Mouse (Mus musculus): ENCODE data around the gene Cfap77. TPM values are rescaled to one million over a fixed set of nuclear protein-coding genes. Genes with fewer than 3 reads are reported as not detected.

Gene Cfap77
- polyA plus RNA-seq, 1 experiment: 0.06 TPM

- H3K79me2 ChIP-seq (ENCODE audit: control insufficient read depth, insufficient read depth): no peaks in the 10 kb centered on the region
- H3K36me3 ChIP-seq (ENCODE audit: control insufficient read depth, insufficient read depth): no peaks in the 10 kb centered on the region
- H3K27me3 ChIP-seq (ENCODE audit: control insufficient read depth, insufficient read depth, insufficient read length): peaks cover 38% of the 10 kb centered on the region
- no peak overlapping the region for H3ac ChIP-seq (ENCODE audit: control insufficient read depth, insufficient read length)
- H3K4me2 ChIP-seq (ENCODE audit: low read depth): no peak overlapping the region
- no peak overlapping the region for H3K4me3 ChIP-seq
- TF ChIP-seq E2F4 (IDR thresholded peaks at IDR 0.05; ENCODE audit: insufficient read depth) (no peak), MYOD1 (IDR thresholded peaks at IDR 0.05; ENCODE audit: control insufficient read depth in 1 of 3, insufficient read length in 2 of 3, low read depth in 2 of 3) (no peak), TCF3 (IDR thresholded peaks at IDR 0.05; ENCODE audit: insufficient read length, low read depth) (no peak), MAX (IDR thresholded peaks at IDR 0.05; ENCODE audit: low read depth) (no peak), MYOG (IDR thresholded peaks at IDR 0.05; ENCODE audit: control insufficient read depth in 1 of 3, insufficient read depth in 1 of 3, insufficient read length in 2 of 3, low read depth in 2 of 3) (no peak), TCF12 (IDR thresholded peaks at IDR 0.05; ENCODE audit: insufficient read depth, poor library complexity, severe bottlenecking) (no peak), REST (IDR thresholded peaks at IDR 0.05; ENCODE audit: insufficient read depth, insufficient read length) (no peak), USF1 (IDR thresholded peaks at IDR 0.05; ENCODE audit: low read depth) (no peak), POLR2AphosphoS2 (IDR thresholded peaks at IDR 0.05; ENCODE audit: insufficient read length, low read depth) (no peak), POLR2A (IDR thresholded peaks at IDR 0.05; ENCODE audit: insufficient read length, low read depth) (no peak), CEBPB (IDR thresholded peaks at IDR 0.05; ENCODE audit: insufficient read depth, poor library complexity, severe bottlenecking) (no peak), SRF (IDR thresholded peaks at IDR 0.05; ENCODE audit: control insufficient read depth, insufficient read length, low read depth) (no peak)
These were observed 66.1 kb downstream of the Cfap77 start for GRCm38 (mm10) chr2:28988781-28989180.

- Histone ChIP-seq H3K27me3 (ENCODE audit: control insufficient read depth, insufficient read depth, insufficient read length) (peaks cover 4% of the 10 kb centered on the region), H3ac (ENCODE audit: control insufficient read depth, insufficient read length) (no peak overlapping the region), H3K4me3 (no peak overlapping the region), H3K4me2 (ENCODE audit: low read depth) (no peak overlapping the region), H3K36me3 (ENCODE audit: control insufficient read depth, insufficient read depth) (no peaks in the 10 kb centered on the region), H3K79me2 (ENCODE audit: control insufficient read depth, insufficient read depth) (no peaks in the 10 kb centered on the region)
- TF ChIP-seq MYOD1 (IDR thresholded peaks at IDR 0.05; ENCODE audit: control insufficient read depth in 1 of 3, insufficient read length in 2 of 3, low read depth in 2 of 3): no peak
- TF ChIP-seq POLR2A (IDR thresholded peaks at IDR 0.05; ENCODE audit: insufficient read length, low read depth): no peak
- TF ChIP-seq E2F4 (IDR thresholded peaks at IDR 0.05; ENCODE audit: insufficient read depth): no peak
- TF ChIP-seq POLR2AphosphoS2 (IDR thresholded peaks at IDR 0.05; ENCODE audit: insufficient read length, low read depth): no peak
- TF ChIP-seq MYOG (IDR thresholded peaks at IDR 0.05; ENCODE audit: control insufficient read depth in 1 of 3, insufficient read depth in 1 of 3, insufficient read length in 2 of 3, low read depth in 2 of 3): no peak
- no peak for TF ChIP-seq SRF (IDR thresholded peaks at IDR 0.05; ENCODE audit: control insufficient read depth, insufficient read length, low read depth)
- no peak for TF ChIP-seq TCF12 (IDR thresholded peaks at IDR 0.05; ENCODE audit: insufficient read depth, poor library complexity, severe bottlenecking)
- TF ChIP-seq CEBPB (IDR thresholded peaks at IDR 0.05; ENCODE audit: insufficient read depth, poor library complexity, severe bottlenecking): no peak
- no peak for TF ChIP-seq MAX (IDR thresholded peaks at IDR 0.05; ENCODE audit: low read depth)
- no peak for TF ChIP-seq TCF3 (IDR thresholded peaks at IDR 0.05; ENCODE audit: insufficient read length, low read depth)
- no peak for TF ChIP-seq REST (IDR thresholded peaks at IDR 0.05; ENCODE audit: insufficient read depth, insufficient read length)
- TF ChIP-seq USF1 (IDR thresholded peaks at IDR 0.05; ENCODE audit: low read depth): no peak
These were observed 74.6 kb downstream of the Cfap77 start for GRCm38 (mm10) chr2:28980080-28980910.

- no peak for TF ChIP-seq POLR2A (IDR thresholded peaks at IDR 0.05; ENCODE audit: insufficient read length, low read depth)
- TF ChIP-seq CEBPB (IDR thresholded peaks at IDR 0.05; ENCODE audit: insufficient read depth, poor library complexity, severe bottlenecking): no peak
- TF ChIP-seq E2F4 (IDR thresholded peaks at IDR 0.05; ENCODE audit: insufficient read depth): no peak
- TF ChIP-seq MYOD1 (IDR thresholded peaks at IDR 0.05; ENCODE audit: control insufficient read depth in 1 of 3, insufficient read length in 2 of 3, low read depth in 2 of 3): no peak
- TF ChIP-seq TCF12 (IDR thresholded peaks at IDR 0.05; ENCODE audit: insufficient read depth, poor library complexity, severe bottlenecking): no peak
- TF ChIP-seq POLR2AphosphoS2 (IDR thresholded peaks at IDR 0.05; ENCODE audit: insufficient read length, low read depth): no peak
- no peaks in the 10 kb centered on the region for H3K36me3 ChIP-seq (ENCODE audit: control insufficient read depth, insufficient read depth)
- H3K4me3 ChIP-seq: no peak overlapping the region
- no peaks in the 10 kb centered on the region for H3K79me2 ChIP-seq (ENCODE audit: control insufficient read depth, insufficient read depth)
- H3K4me2 ChIP-seq (ENCODE audit: low read depth): no peak overlapping the region
- H3ac ChIP-seq (ENCODE audit: control insufficient read depth, insufficient read length): no peak overlapping the region
- no peaks in the 10 kb centered on the region for H3K27me3 ChIP-seq (ENCODE audit: control insufficient read depth, insufficient read depth, insufficient read length)
These were observed 76.4 kb downstream of the Cfap77 start for GRCm38 (mm10) chr2:28978461-28978860.

GRCm38 (mm10) chr2:28976635-28977034, 78.2 kb downstream of the Cfap77 start:
- Histone ChIP-seq H3K27me3 (ENCODE audit: control insufficient read depth, insufficient read depth, insufficient read length) (no peaks in the 10 kb centered on the region), H3ac (ENCODE audit: control insufficient read depth, insufficient read length) (no peak overlapping the region), H3K79me2 (ENCODE audit: control insufficient read depth, insufficient read depth) (no peaks in the 10 kb centered on the region), H3K4me2 (ENCODE audit: low read depth) (no peak overlapping the region), H3K4me3 (no peak overlapping the region), H3K36me3 (ENCODE audit: control insufficient read depth, insufficient read depth) (no peaks in the 10 kb centered on the region)
- TF ChIP-seq USF1 (IDR thresholded peaks at IDR 0.05; ENCODE audit: low read depth) (no peak), POLR2A (IDR thresholded peaks at IDR 0.05; ENCODE audit: insufficient read length, low read depth) (no peak), SRF (IDR thresholded peaks at IDR 0.05; ENCODE audit: control insufficient read depth, insufficient read length, low read depth) (no peak), CEBPB (IDR thresholded peaks at IDR 0.05; ENCODE audit: insufficient read depth, poor library complexity, severe bottlenecking) (no peak), MAX (IDR thresholded peaks at IDR 0.05; ENCODE audit: low read depth) (no peak), TCF3 (IDR thresholded peaks at IDR 0.05; ENCODE audit: insufficient read length, low read depth) (no peak)

GRCm38 (mm10) chr2:28975604-28976003, 79.3 kb downstream of the Cfap77 start:
- H3K27me3 ChIP-seq (ENCODE audit: control insufficient read depth, insufficient read depth, insufficient read length): no peaks in the 10 kb centered on the region
- TF ChIP-seq MAX (IDR thresholded peaks at IDR 0.05; ENCODE audit: low read depth) (no peak), SRF (IDR thresholded peaks at IDR 0.05; ENCODE audit: control insufficient read depth, insufficient read length, low read depth) (no peak), MYOD1 (IDR thresholded peaks at IDR 0.05; ENCODE audit: control insufficient read depth in 1 of 3, insufficient read length in 2 of 3, low read depth in 2 of 3) (no peak)

More at GRCm38 (mm10) chr2:28975604-28976003, 79.3 kb downstream of the Cfap77 start:
- no peaks in the 10 kb centered on the region for H3K79me2 ChIP-seq (ENCODE audit: control insufficient read depth, insufficient read depth)
- no peak overlapping the region for H3ac ChIP-seq (ENCODE audit: control insufficient read depth, insufficient read length)
- H3K4me2 ChIP-seq (ENCODE audit: low read depth): no peak overlapping the region
- H3K36me3 ChIP-seq (ENCODE audit: control insufficient read depth, insufficient read depth): no peaks in the 10 kb centered on the region
- H3K4me3 ChIP-seq: no peak overlapping the region
